Mouse (Mus musculus): ENCODE results near the gene Dis3l2.

Gene Dis3l2

GRCm38 (mm10) chr1:86916355-86916984 lies 212.9 kb downstream of the Dis3l2 start:
- in situ Hi-C loops (cut with MboI, MseI): no loop called here

- in situ Hi-C loops (cut with MboI, MseI): no loop called here
Measured at GRCm38 (mm10) chr1:86925776-86926175, 222.2 kb downstream of the Dis3l2 start.

- in situ Hi-C loops (cut with MboI, MseI): no loop called here
Measured at GRCm38 (mm10) chr1:86931606-86932379, 228.2 kb downstream of the Dis3l2 start.

- in situ Hi-C loops (cut with MboI, MseI): no loop called here
Measured at GRCm38 (mm10) chr1:86932810-86933209, 229.2 kb downstream of the Dis3l2 start.

- in situ Hi-C loops (cut with MboI, MseI): no loop called here
Measured at GRCm38 (mm10) chr1:86933656-86934055, 230.0 kb downstream of the Dis3l2 start.

- in situ Hi-C loops (cut with MboI, MseI): no loop called here
Measured at GRCm38 (mm10) chr1:86951501-86952205, 248.0 kb downstream of the Dis3l2 start.

GRCm38 (mm10) chr1:86955801-86956200 lies 252.2 kb downstream of the Dis3l2 start:
- in situ Hi-C loops (cut with MboI, MseI): no loop called here

- in situ Hi-C loops (cut with MboI, MseI): no loop called here
Measured at GRCm38 (mm10) chr1:86968261-86968964, 264.8 kb downstream of the Dis3l2 start.

- in situ Hi-C loops (cut with MboI, MseI): no loop called here
Measured at GRCm38 (mm10) chr1:86969173-86969725, 265.6 kb downstream of the Dis3l2 start.

- in situ Hi-C loops (cut with MboI, MseI): no loop called here
Measured at GRCm38 (mm10) chr1:86972693-86973092, 269.1 kb downstream of the Dis3l2 start.

- in situ Hi-C loops (cut with MboI, MseI): no loop called here
Measured at GRCm38 (mm10) chr1:86977018-86977417, 273.4 kb downstream of the Dis3l2 start.

- in situ Hi-C loops (cut with MboI, MseI): no loop called here
Measured at GRCm38 (mm10) chr1:86986372-86986771, 282.8 kb downstream of the Dis3l2 start.

GRCm38 (mm10) chr1:86992849-86993248 lies 289.2 kb downstream of the Dis3l2 start:
- in situ Hi-C loops (cut with MboI, MseI): loop anchor here (10.0 kb wide), 1 partner anchor 1882 kb away; no protein-coding TSS in a partner anchor

- in situ Hi-C loops (cut with MboI, MseI): loop anchor here (10.0 kb wide), 1 partner anchor 1881 kb away; no protein-coding TSS in a partner anchor
Measured at GRCm38 (mm10) chr1:86994023-86994422, 290.4 kb downstream of the Dis3l2 start.

- in situ Hi-C loops (cut with MboI, MseI): loop anchor here (10.0 kb wide), 1 partner anchor 1877 kb away; no protein-coding TSS in a partner anchor
Measured at GRCm38 (mm10) chr1:86998051-86998450, 294.4 kb downstream of the Dis3l2 start.

- in situ Hi-C loops (cut with MboI, MseI): no loop called here
Measured at GRCm38 (mm10) chr1:87001365-87001764, 297.8 kb downstream of the Dis3l2 start.

GRCm38 (mm10) chr1:87002545-87003168 lies 299.0 kb downstream of the Dis3l2 start:
- in situ Hi-C loops (cut with MboI, MseI): no loop called here

- in situ Hi-C loops (cut with MboI, MseI): no loop called here
Measured at GRCm38 (mm10) chr1:87003169-87003552, 299.6 kb downstream of the Dis3l2 start.

- in situ Hi-C loops (cut with MboI, MseI): no loop called here
Measured at GRCm38 (mm10) chr1:87006425-87006824, 302.8 kb downstream of the Dis3l2 start.

GRCm38 (mm10) chr1:87008211-87008610 lies 304.6 kb downstream of the Dis3l2 start:
- in situ Hi-C loops (cut with MboI, MseI): no loop called here

- in situ Hi-C loops (cut with MboI, MseI): no loop called here
Measured at GRCm38 (mm10) chr1:87009156-87009555, 305.5 kb downstream of the Dis3l2 start.

All from T-helper 1 cell (primary cell).